Mouse (Mus musculus) right cerebral cortex, postnatal 36 days (tissue): ENCODE results near the gene Olfr516.
"Not testable (repeated sequence)": the region's sequence is repeated elsewhere in the genome, so short reads cannot be mapped to it uniquely, and the experiment has no call there.

ENCODE experiments used
- DNase-seq, 2 experiments: peaks; one replicate each; pipeline ENCODE4 v3.0.0; 2022; ENCODE audit warnings: low spot score in 2 of 2, mixed read lengths in 1 of 2

The Olfr516 gene

GRCm38 (mm10) chr7:108850429-108850828 is at the start of gene Olfr516:
Gene Olfr516, minus strand, starts transcription at chr7:108850529.
- DNase-seq: no peak

DNA sequence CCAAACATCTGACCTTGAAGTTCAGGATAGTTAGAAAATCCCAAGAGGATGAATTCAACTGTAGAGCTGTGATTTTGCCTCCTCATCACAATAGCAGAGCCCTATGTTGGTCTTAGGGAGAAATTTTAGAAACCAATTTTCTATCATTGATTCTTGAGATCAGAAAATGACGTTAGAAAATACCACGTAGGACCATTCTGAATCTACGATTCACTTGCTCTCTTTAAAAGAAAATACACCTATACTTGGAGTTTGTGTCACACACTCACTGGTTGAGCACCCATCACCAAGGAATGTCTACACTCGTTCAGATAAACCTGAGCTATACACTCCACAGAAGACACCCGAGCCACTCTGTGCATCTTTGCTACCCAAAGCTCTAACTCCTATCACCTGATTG is 44.0 kb upstream of the Olfr516 start, which contains the start of gene Olfr519:
Gene Olfr519, minus strand, starts transcription at position 101 of the 400 bp plus-strand sequence.
- DNase-seq: no peak

DNA sequence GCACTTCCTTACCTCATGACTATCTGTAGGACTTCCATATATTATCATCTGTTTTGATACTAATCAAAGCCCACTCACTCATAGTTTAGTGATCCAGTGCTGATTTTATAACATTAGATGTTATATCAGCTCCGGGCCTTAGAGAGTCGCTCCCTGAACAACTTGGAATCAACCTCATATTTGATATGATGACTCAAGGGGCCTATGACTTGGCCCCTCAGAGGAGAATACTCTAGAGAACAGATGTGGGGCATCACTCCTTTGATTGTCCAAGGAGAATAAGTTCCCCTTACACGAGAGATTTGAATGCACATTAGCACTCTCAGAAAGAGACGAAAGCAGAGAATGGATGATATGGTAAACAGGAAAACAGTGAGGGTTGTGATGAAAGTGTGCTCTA is 34.6 kb upstream of the Olfr516 start, which contains the start of gene Olfr518:
Gene Olfr518, minus strand, starts transcription at position 101 of the 400 bp plus-strand sequence.
- no peak for DNase-seq

- DNase-seq: no peak
Observed at GRCm38 (mm10) chr7:108872279-108872678, 21.9 kb upstream of the Olfr516 start, which contains the start of gene Olfr517. Gene Olfr517, minus strand, starts transcription at chr7:108872379.

DNA sequence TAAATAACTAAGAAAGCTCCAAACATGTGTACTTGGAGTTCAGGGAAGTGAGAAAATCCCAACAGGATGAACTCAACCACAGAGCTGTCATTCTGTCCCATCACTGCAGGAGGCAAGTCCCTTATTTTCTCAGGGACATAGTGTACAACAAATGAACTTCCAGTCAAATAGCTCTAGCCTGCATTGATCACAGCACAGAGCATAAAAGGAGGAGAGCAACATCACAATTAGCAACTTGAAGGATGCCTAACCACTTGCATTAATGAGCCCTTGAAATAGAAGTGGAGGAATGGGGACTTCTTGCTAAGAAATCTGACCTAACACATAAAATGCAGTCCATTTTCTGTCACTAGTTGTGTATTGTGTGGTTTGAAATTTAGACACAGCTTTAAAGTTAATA is 24.4 kb downstream of the Olfr516 start, which contains the start of gene Olfr514:
Gene Olfr514, minus strand, starts transcription at position 101 of the 400 bp plus-strand sequence.
- no peak for DNase-seq

- DNase-seq: not testable (repeated sequence)
Observed at GRCm38 (mm10) chr7:108814593-108815215, 35.6 kb downstream of the Olfr516 start.

DNA sequence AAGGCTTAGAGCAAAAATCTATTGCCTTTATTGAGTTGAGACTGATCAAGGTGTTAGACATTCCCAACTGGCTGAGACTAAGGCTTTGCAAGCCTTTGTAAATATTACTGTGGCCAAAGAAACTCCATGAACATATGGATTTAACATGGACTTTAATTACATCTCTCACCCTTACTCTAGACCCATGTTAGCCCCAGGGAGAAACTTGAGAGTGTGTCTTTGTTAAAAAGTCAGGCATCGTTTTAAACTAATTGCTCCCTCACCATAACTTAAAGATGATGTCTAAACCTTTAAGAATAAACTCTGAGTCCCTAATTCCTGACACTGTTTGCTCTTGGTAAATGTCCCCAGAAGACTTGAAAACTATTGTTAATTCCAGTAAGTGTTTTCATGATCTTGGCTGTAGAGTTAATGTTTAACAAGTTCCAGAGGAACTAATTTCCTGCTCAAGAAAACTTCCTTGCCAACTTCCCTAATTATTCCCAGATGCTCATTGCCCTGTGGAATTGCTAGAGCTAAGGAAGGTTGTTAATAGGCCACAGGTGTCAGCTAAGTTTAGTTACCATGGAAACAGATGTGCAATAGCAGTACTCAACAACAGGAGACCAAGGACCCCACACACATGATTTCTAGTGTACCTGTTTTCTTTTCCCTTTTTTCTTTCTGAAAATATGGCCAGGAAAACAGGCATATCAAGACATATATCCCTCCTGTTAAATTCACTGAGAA is 53.0 kb downstream of the Olfr516 start:
- no peak for DNase-seq
